Mouse (Mus musculus) T-cell, adult 2 months (primary cell): Measurements from ENCODE around the gene Prss46.
A peak's percentile ranks its signal among the peaks of the same experiment; 100 is the strongest.

Experiments
- DNase-seq: peaks from one replicate; pipeline ENCODE4 v3.0.0; 2022; ENCODE audit warnings: low spot score

Prss46 gene

DNA sequence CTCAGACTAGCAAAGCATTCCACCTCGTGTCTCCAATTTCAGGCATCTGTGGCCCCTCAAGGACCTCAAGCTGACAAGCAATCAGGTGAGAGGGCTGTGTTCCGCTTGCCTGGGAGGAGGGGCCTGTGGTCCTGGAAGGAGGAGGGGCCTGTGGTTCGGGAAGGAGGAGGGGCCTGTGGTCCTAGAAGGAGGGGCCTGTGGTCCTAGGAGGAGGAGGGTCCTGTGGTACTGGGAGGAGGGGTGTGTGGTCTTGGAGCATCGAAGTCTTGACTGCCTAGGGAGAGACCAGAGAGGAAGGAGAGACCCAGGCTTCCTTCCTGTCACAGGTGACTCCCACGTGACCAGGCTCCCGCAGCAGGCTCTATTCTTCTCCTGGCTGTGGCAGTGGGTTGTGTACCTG, 52.3 kb downstream of the Prss46 start:
- DNase-seq: peak; percentile 86

DNA sequence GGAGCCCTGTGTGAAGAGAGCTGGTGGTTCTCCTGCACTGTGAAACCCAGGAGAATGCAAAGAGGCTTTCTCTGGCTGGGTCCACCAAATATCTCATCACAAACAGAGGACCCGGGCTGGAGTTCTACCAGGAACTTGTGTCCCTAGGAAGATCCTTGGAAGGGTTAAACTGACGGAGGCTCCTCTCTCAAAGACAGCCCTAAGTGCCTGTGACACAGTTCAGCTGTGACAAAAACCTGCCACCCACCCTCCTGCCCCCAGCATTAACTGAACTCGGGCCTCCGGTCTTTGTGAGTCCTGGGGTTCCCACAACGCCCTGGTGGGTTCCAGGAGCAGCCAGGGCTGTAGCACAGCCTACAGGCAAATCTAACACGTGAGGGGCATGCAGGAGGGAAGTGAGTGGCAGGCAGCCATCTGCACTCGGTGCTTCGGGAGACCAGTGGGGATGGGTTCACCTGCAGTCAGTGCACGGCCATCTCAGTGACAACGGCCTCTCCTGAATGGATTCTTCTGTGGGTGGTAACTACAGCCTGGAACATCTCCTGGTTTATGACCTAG, 55.2 kb downstream of the Prss46 start:
- DNase-seq: no peak

DNA sequence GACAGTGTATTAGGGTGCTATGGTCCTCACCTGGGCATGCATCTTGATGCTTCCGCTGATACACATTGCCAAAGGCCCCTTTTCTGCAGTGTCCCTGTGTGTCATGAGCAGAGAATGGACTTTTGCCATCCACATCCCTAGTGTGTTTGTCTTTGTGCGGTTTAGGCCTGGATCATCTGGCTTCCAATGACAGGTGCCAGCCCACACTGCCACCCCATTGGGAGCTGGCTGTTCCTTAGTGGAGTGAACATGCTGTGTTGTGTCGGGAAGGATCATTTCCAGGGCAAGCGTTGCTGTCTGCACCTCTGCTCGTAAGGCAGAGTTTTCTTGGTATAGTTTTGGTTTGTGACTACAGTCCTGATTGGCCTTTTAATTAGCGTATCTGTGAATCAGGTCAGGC, 56.9 kb downstream of the Prss46 start:
- no peak for DNase-seq

DNA sequence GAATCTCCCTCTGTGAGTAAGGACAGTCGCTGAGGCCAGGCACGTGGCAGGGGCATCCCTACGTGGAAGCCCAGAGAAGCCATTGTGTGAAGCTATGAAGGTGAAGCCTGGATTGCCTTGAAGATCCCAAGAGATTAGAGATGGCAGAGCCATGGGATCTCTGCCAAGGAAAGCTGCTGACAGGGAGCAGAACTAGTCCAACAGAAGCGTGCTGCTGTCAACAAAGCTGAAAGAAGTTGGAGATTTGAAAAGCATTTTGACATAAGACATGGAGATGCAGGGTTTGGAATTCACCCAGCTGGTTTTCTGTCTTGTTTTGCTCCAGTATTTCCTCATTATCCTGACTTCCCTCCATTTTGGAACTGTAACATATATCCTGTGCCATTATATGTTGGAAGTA, 58.0 kb downstream of the Prss46 start:
- no peak for DNase-seq
